18 mouse cellular contexts compared by ENCODE assay signal in the genomic region with DNA sequence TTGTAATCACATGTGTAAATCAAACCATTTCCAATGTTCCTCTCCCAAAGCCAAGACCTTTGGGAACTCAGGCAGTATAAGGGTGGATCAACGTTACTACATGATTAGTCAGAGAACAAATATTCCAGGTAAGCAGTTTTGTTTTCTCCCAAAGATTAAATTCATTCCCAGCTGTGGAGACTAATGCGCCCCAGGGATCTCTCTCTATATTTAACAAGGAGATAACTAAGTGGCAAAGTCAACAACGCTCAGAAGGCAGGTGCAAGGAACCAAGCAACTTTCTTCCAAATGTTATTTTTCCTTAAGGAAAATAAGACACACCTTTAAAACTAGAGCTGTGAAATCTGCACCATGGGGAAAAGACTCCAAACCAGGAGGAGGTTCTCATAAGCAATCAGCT.
"Had no signal": no experiment of that assay in that cellular context is flagged by ENCODE, and none has a peak within 500 bp of the region (broad histone marks: within the 10 kb centered on the region; RNA-seq: fewer than 3 reads in every experiment).

No protein-coding gene starts in this region.

- H3K27me3 ChIP-seq: limb, embryonic 12.5 days; limb, embryonic 15.5 days; liver, embryonic 12.5 days; liver, embryonic 15.5 days; midbrain, embryonic 12.5 days; midbrain, embryonic 15.5 days; neural tube, embryonic 12.5 days; neural tube, embryonic 15.5 days had no signal

- H3K4me3 ChIP-seq: limb, embryonic 12.5 days; limb, embryonic 15.5 days; liver, embryonic 12.5 days; liver, embryonic 15.5 days; midbrain, embryonic 12.5 days; midbrain, embryonic 15.5 days; neural tube, embryonic 12.5 days; neural tube, embryonic 15.5 days had no signal

- DNase-seq: kidney, adult 2 months; kidney, postnatal 36 days; left cerebral cortex, postnatal 4 days; right cerebral cortex, adult 18-20 months; right cerebral cortex, postnatal 14 days; right cerebral cortex, postnatal 4 days; thymus, postnatal 36 days had no signal

- H3K4me2 ChIP-seq: limb, embryonic 12.5 days; limb, embryonic 15.5 days; liver, embryonic 12.5 days; liver, embryonic 15.5 days; lung, embryonic 14.5 days; midbrain, embryonic 12.5 days; midbrain, embryonic 15.5 days; neural tube, embryonic 12.5 days; neural tube, embryonic 15.5 days had no signal

- H3K9me3 ChIP-seq: limb, embryonic 12.5 days; limb, embryonic 15.5 days; liver, embryonic 12.5 days; liver, embryonic 15.5 days; midbrain, embryonic 12.5 days; midbrain, embryonic 15.5 days; neural tube, embryonic 12.5 days; neural tube, embryonic 15.5 days had no signal

- H3K36me3 ChIP-seq: limb, embryonic 12.5 days; limb, embryonic 15.5 days; liver, embryonic 12.5 days; liver, embryonic 15.5 days; midbrain, embryonic 12.5 days; midbrain, embryonic 15.5 days; neural tube, embryonic 12.5 days; neural tube, embryonic 15.5 days had no signal

- H3K27ac ChIP-seq: limb, embryonic 12.5 days; limb, embryonic 15.5 days; liver, embryonic 12.5 days; liver, embryonic 15.5 days; macrophage; midbrain, embryonic 12.5 days; midbrain, embryonic 15.5 days; neural tube, embryonic 12.5 days; neural tube, embryonic 15.5 days had no signal

- H3K4me1 ChIP-seq: limb, embryonic 12.5 days; liver, embryonic 12.5 days; midbrain, embryonic 12.5 days; midbrain, embryonic 15.5 days; neural tube, embryonic 12.5 days; neural tube, embryonic 15.5 days had no signal

- ATAC-seq: intestine, postnatal 0 days; liver, embryonic 12.5 days; midbrain, embryonic 15.5 days had no signal

- H3K9ac ChIP-seq: limb, embryonic 12.5 days; limb, embryonic 15.5 days; liver, embryonic 12.5 days; liver, embryonic 15.5 days; lung, embryonic 14.5 days; midbrain, embryonic 12.5 days; midbrain, embryonic 15.5 days; neural tube, embryonic 12.5 days; neural tube, embryonic 15.5 days had no signal
